Mouse (Mus musculus) heart, postnatal 0 days (tissue): ENCODE measurements at regions not wholly inside any gene's neighbourhood (a gene's known extent, or its start where the extent isn't known, plus 50 kb on each side); places are given as distances from the start of the nearest gene placed in this dataset.

ENCODE experiments used
- CTCF ChIP-seq: IDR thresholded peaks from 2 replicates; pipeline ENCODE4 v1.5.1; 2016; ENCODE audit warnings: antibody characterized with exemption, control low read depth, low read depth
- EP300 ChIP-seq: IDR thresholded peaks from 2 replicates; pipeline ENCODE4 v1.6.1; 2016; ENCODE audit warnings: antibody characterized with exemption, low read depth

DNA sequence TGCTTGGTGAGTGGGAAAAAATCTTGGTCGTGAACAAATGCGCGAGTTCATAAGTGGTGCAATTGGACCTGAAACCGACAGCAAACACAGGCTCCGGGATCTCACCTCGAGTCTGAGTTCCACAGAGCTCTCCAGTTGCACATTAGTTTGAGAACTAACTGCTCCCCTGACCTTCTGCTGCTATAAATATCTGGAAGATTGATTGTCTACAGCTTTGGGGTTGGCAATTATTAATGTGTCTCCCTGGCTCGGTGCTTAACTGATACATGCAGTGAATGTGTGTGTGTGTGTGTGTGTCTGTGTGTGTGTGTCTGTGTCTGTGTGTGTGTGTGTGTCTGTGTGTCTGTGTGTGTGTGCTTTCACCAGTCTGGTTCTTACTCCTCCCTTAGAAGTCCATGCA is 107.4 kb upstream of the Phyhipl start:
- no peak for TF ChIP-seq CTCF
- TF ChIP-seq EP300, result no peak
